Mouse (Mus musculus) E14TG2a.4 (cell line): Measurements from ENCODE around the gene Gdf3.

ENCODE experiments used
- CTCF ChIP-seq: conservative IDR thresholded peaks from 2 replicates; pipeline ENCODE4 v1.5.1; 2014; ENCODE audit warnings: low read length
- NANOG ChIP-seq: IDR thresholded peaks from 2 replicates; pipeline ENCODE4 v1.6.1; 2014; ENCODE audit warnings: borderline replicate concordance, low read length, mixed read lengths

- TF ChIP-seq CTCF: no peak
- TF ChIP-seq NANOG: no peak
These were observed 2.5 kb upstream of the Gdf3 start for GRCm38 (mm10) chr6:122612426-122612825.
